Mouse (Mus musculus) mature B cell (primary cell): ENCODE data around the gene S100b.

Source experiments
- in situ Hi-C: fragments of 300-500 bp; cut with MboI; formaldehyde crosslinking; loops from 2 replicates; pipeline ENCODE4 v1.14.3; 2019

The S100b gene

GRCm38 (mm10) chr10:76260358-76261059 is 6.9 kb downstream of the S100b start:
- in situ Hi-C loops = no loop called here

GRCm38 (mm10) chr10:76261447-76261846 is 7.8 kb downstream of the S100b start:
- in situ Hi-C loops = no loop called here

GRCm38 (mm10) chr10:76262431-76262830 is 8.8 kb downstream of the S100b start:
- in situ Hi-C loops = no loop called here

GRCm38 (mm10) chr10:76271238-76271637 is 17.6 kb downstream of the S100b start:
- in situ Hi-C loops = no loop called here

- in situ Hi-C loops = no loop called here
These were observed 21.6 kb downstream of the S100b start for GRCm38 (mm10) chr10:76275256-76275655.

- in situ Hi-C loops = no loop called here
These were observed 25.0 kb downstream of the S100b start for GRCm38 (mm10) chr10:76278541-76279097.

GRCm38 (mm10) chr10:76288268-76288993 is 34.8 kb downstream of the S100b start:
- in situ Hi-C loops = no loop called here

GRCm38 (mm10) chr10:76289052-76289451 is 35.4 kb downstream of the S100b start:
- in situ Hi-C loops = no loop called here

- in situ Hi-C loops = no loop called here
These were observed 36.5 kb downstream of the S100b start for GRCm38 (mm10) chr10:76289936-76290671.

- in situ Hi-C loops = no loop called here
These were observed 39.6 kb downstream of the S100b start for GRCm38 (mm10) chr10:76293222-76293621.

- in situ Hi-C loops = no loop called here
These were observed 46.5 kb downstream of the S100b start for GRCm38 (mm10) chr10:76300133-76300532.

GRCm38 (mm10) chr10:76306738-76307137 is 53.1 kb downstream of the S100b start:
- in situ Hi-C loops = no loop called here
